11 mouse cellular contexts compared by ENCODE assay signal in genomic region chr17:10769873-10770272, GRCm38 (mm10).
DNase-seq lines count a peak whose midpoint lies in the region; ATAC-seq lines count a peak whose summit lies in the region.
"Had no signal": no experiment of that assay in that cellular context is flagged by ENCODE, and none has a peak within 500 bp of the region (broad histone marks: within the 10 kb centered on the region; RNA-seq: fewer than 3 reads in every experiment).

No protein-coding gene starts in this region.

- H3K9ac ChIP-seq in forebrain, embryonic 14.5 days (ENCODE audit: low read length) = no peak overlapping the region
- no peak overlapping the region for H3K9ac ChIP-seq in forebrain, embryonic 13.5 days
- no peak overlapping the region for H3K9ac ChIP-seq in neural tube, embryonic 15.5 days (replicated peaks)
- H3K9ac ChIP-seq: embryonic facial prominence, embryonic 13.5 days had no signal

- H3K4me1 ChIP-seq in forebrain, embryonic 14.5 days (ENCODE audit: control insufficient read depth, insufficient read depth, low read length) = peaks cover 7% of the 10 kb centered on the region
- H3K4me1 ChIP-seq in forebrain, embryonic 13.5 days = peaks cover 10% of the 10 kb centered on the region
- H3K4me1 ChIP-seq in neural tube, embryonic 15.5 days = peaks cover 8% of the 10 kb centered on the region

- DNase-seq in forebrain, embryonic 14.5 days (ENCODE audit: low spot score) = peak; percentile 33
- peak; percentile 54 for DNase-seq in neural tube, embryonic 10.5 days (ENCODE audit: extremely low spot score, low spot score)
- peak; percentile 51 for DNase-seq in layer of hippocampus, adult 9-10 months (ENCODE audit: low spot score)
- no peak for DNase-seq in lung, postnatal 4 days
- DNase-seq in gastrocnemius, postnatal 10 days = no peak
- DNase-seq in spleen, adult 12 weeks (ENCODE audit: low spot score) = no peak
- DNase-seq: adrenal gland, postnatal 25 days had no signal

- H3K27me3 ChIP-seq in forebrain, embryonic 14.5 days (replicated peaks; ENCODE audit: control insufficient read depth, insufficient read depth, low read length) = no peaks in the 10 kb centered on the region
- no peaks in the 10 kb centered on the region for H3K27me3 ChIP-seq in forebrain, embryonic 13.5 days
- H3K27me3 ChIP-seq in neural tube, embryonic 15.5 days (replicated peaks) = no peaks in the 10 kb centered on the region
- H3K27me3 ChIP-seq: embryonic facial prominence, embryonic 13.5 days had no signal

- no peak overlapping the region for H3K4me3 ChIP-seq in forebrain, embryonic 14.5 days (ENCODE audit: low read depth, low read length)
- H3K4me3 ChIP-seq in forebrain, embryonic 13.5 days = no peak overlapping the region
- no peak overlapping the region for H3K4me3 ChIP-seq in neural tube, embryonic 15.5 days (replicated peaks)
- H3K4me3 ChIP-seq: embryonic facial prominence, embryonic 13.5 days had no signal

- no peak for ATAC-seq in forebrain, embryonic 14.5 days
- ATAC-seq in forebrain, embryonic 13.5 days = no peak
- ATAC-seq in neural tube, embryonic 15.5 days (ENCODE audit: low FRiP score) = no peak
- ATAC-seq: intestine, postnatal 0 days had no signal

- 78% methylated on average over 6 of the region's 6 CpGs for WGBS in forebrain, embryonic 14.5 days
- 80% methylated on average over 6 of the region's 6 CpGs for WGBS in forebrain, embryonic 13.5 days
- 13% methylated on average over 6 of the region's 6 CpGs for WGBS in neural tube, embryonic 15.5 days

- no peaks in the 10 kb centered on the region for H3K9me3 ChIP-seq in forebrain, embryonic 14.5 days (replicated peaks; ENCODE audit: control insufficient read depth, low read length)
- no peaks in the 10 kb centered on the region for H3K9me3 ChIP-seq in forebrain, embryonic 13.5 days (replicated peaks)
- H3K9me3 ChIP-seq in neural tube, embryonic 15.5 days (replicated peaks) = no peaks in the 10 kb centered on the region
- H3K9me3 ChIP-seq: embryonic facial prominence, embryonic 13.5 days had no signal

- H3K36me3 ChIP-seq in forebrain, embryonic 14.5 days (ENCODE audit: control insufficient read depth, insufficient read depth, low read length) = no peaks in the 10 kb centered on the region
- H3K36me3 ChIP-seq in forebrain, embryonic 13.5 days (ENCODE audit: poor library complexity, severe bottlenecking) = no peaks in the 10 kb centered on the region
- H3K36me3 ChIP-seq in neural tube, embryonic 15.5 days = no peaks in the 10 kb centered on the region
- H3K36me3 ChIP-seq: embryonic facial prominence, embryonic 13.5 days had no signal

- H3K4me2 ChIP-seq in forebrain, embryonic 14.5 days (ENCODE audit: low read length) = no peak overlapping the region
- no peak overlapping the region for H3K4me2 ChIP-seq in forebrain, embryonic 13.5 days
- H3K4me2 ChIP-seq in neural tube, embryonic 15.5 days = no peak overlapping the region
- H3K4me2 ChIP-seq: embryonic facial prominence, embryonic 13.5 days had no signal

- no peak overlapping the region for H3K27ac ChIP-seq in forebrain, embryonic 14.5 days (ENCODE audit: low read depth, low read length)
- H3K27ac ChIP-seq in forebrain, embryonic 13.5 days = no peak overlapping the region
- H3K27ac ChIP-seq in neural tube, embryonic 15.5 days (replicated peaks) = no peak overlapping the region
- H3K27ac ChIP-seq: embryonic facial prominence, embryonic 13.5 days had no signal

Comparison
In these comparisons a context has a peak if more than half of its experiments do, and no peak if none do; other contexts are left out.
1. DNase-seq: peak in forebrain, embryonic 14.5 days (single experiment), neural tube, embryonic 10.5 days (single experiment) and layer of hippocampus, adult 9-10 months (single experiment); none in lung, postnatal 4 days (0 of 2), gastrocnemius, postnatal 10 days (single experiment) and spleen, adult 12 weeks (single experiment).